Mouse (Mus musculus): Measurements from ENCODE around the gene Dnm3.

- no peak for TF ChIP-seq CTCF (IDR thresholded peaks at IDR 0.05; ENCODE audit: extremely low read depth, insufficient read length, insufficient replicate concordance, low read depth, low read length)
- no peak for TF ChIP-seq POLR2A (IDR thresholded peaks at IDR 0.05; ENCODE audit: low read depth, low read length)
Observed at GRCm38 (mm10) chr1:161998781-161999180, 479.1 kb downstream of the Dnm3 start.

Measured in small intestine, adult 2 months (tissue).